Mouse (Mus musculus) neural tube, embryonic 14.5 days (tissue): ENCODE results near the gene Smox. TPM values are rescaled to one million over a fixed set of nuclear protein-coding genes. Genes with fewer than 3 reads are reported as not detected.

ENCODE experiments used
- ATAC-seq: fragments of 200-750 bp; cut with Nextera tagmentation; 2 replicates; pipeline ENCODE4 v1.8.0; 2017; ENCODE audit warnings: low read depth, mild to moderate bottlenecking, moderate TSS enrichment, moderate library complexity
- H3K27ac ChIP-seq: fragments of 300-500 bp; sonication (generic); 2 replicates; pipeline ENCODE4 v1.5.1; 2014; ENCODE audit warnings: low read depth, mild to moderate bottlenecking, control low read depth, low read length, moderate library complexity, mixed read lengths
- H3K27me3 ChIP-seq: fragments of 300-500 bp; sonication (generic); 2 replicates; pipeline ENCODE4 v1.6.1; 2014; ENCODE audit warnings: low read length; ENCODE audit not compliant: control insufficient read depth, insufficient read depth
- H3K36me3 ChIP-seq: fragments of 300-500 bp; sonication (generic); 2 replicates; pipeline ENCODE4 v1.6.1; 2014; ENCODE audit warnings: low read length, mixed read lengths; ENCODE audit not compliant: control insufficient read depth, insufficient read depth
- H3K4me1 ChIP-seq: fragments of 300-500 bp; sonication (generic); 2 replicates; pipeline ENCODE4 v1.6.1; 2014; ENCODE audit warnings: low read length; ENCODE audit not compliant: control insufficient read depth, insufficient read depth
- H3K4me2 ChIP-seq: fragments of 300-500 bp; sonication (generic); 2 replicates; pipeline ENCODE4 v1.6.1; 2014; ENCODE audit warnings: mild to moderate bottlenecking, low read depth, low read length, control low read depth
- H3K4me3 ChIP-seq: fragments of 300-500 bp; sonication (generic); 2 replicates; pipeline ENCODE4 v1.5.1; 2014; ENCODE audit warnings: low read depth, low read length, control low read depth, mixed read lengths
- H3K9ac ChIP-seq: fragments of 300-500 bp; sonication (generic); replicated peaks from 2 replicates; pipeline ENCODE4 v1.6.1; 2014; ENCODE audit warnings: low read depth, mild to moderate bottlenecking, control low read depth, low read length, mixed read lengths
- H3K9me3 ChIP-seq: fragments of 300-500 bp; sonication (generic); 2 replicates; pipeline ENCODE4 v1.6.1; 2016; ENCODE audit warnings: low read length; ENCODE audit not compliant: control insufficient read depth
- WGBS: fragments of 180-500 bp; shearing (Covaris S2); extraction: QIAGEN DNeasy Blood & Tissue Kit; methylation state at CpG from one replicate; pipeline ENCODE4 v1.1.7; 2014; 5-methylcytosine and 5-hydroxymethylcytosine counted together
- polyA plus RNA-seq: library from polyadenylated mRNA; unstranded; fragments of >200 nt; fragmentation: Nextera tagmentation; extraction: Ambion mirVana; gene quantifications from 2 replicates; pipeline ENCODE4 v1.2.1, GENCODE M21; 2014

The Smox gene
- polyA plus RNA-seq, 1 experiment from 2014 or later = 28.9 TPM

GRCm38 (mm10) chr2:131488870-131489269 lies 2.4 kb upstream of the Smox start:
- ATAC-seq = no peak
- no peak overlapping the region for H3K27ac ChIP-seq
- no peaks in the 10 kb centered on the region; the same call in 1 of the 2 replicates for H3K27me3 ChIP-seq
- H3K36me3 ChIP-seq = no peaks in the 10 kb centered on the region
- H3K4me1 ChIP-seq = peaks cover 13% of the 10 kb centered on the region
- H3K4me2 ChIP-seq = no peak overlapping the region
- H3K4me3 ChIP-seq = no peak overlapping the region
- H3K9me3 ChIP-seq = no peaks in the 10 kb centered on the region
- 88% methylated on average over 2 of the region's 2 CpGs for WGBS
- H3K9ac ChIP-seq = no peak overlapping the region

GRCm38 (mm10) chr2:131489591-131489990 lies 1.7 kb upstream of the Smox start:
- Histone ChIP-seq H3K27me3 (no peaks in the 10 kb centered on the region; the same call in 1 of the 2 replicates), H3K36me3 (no peaks in the 10 kb centered on the region), H3K4me3 (no peak overlapping the region), H3K27ac (no peak overlapping the region), H3K4me1 (peaks cover 14% of the 10 kb centered on the region), H3K9ac (no peak overlapping the region), H3K4me2 (no peak overlapping the region), H3K9me3 (no peaks in the 10 kb centered on the region)
- no peak for ATAC-seq
- WGBS = 53% methylated on average over 4 of the region's 4 CpGs

GRCm38 (mm10) chr2:131491707-131492595 lies 655 bp downstream of the Smox start:
- under 1% methylated on average over 92 of the region's 102 CpGs for WGBS
- ATAC-seq = peak; percentile 96
- H3K36me3 ChIP-seq = no peaks in the 10 kb centered on the region
- H3K9ac ChIP-seq = peak overlapping the region; percentile 98
- H3K4me2 ChIP-seq = peak overlapping the region; percentile 98
- H3K4me3 ChIP-seq = peak overlapping the region; percentile 95
- no peaks in the 10 kb centered on the region; the same call in 1 of the 2 replicates for H3K27me3 ChIP-seq
- peaks cover 14% of the 10 kb centered on the region for H3K4me1 ChIP-seq
- H3K27ac ChIP-seq = peak overlapping the region; percentile 44
- no peaks in the 10 kb centered on the region for H3K9me3 ChIP-seq

GRCm38 (mm10) chr2:131492596-131493139 lies 1.4 kb downstream of the Smox start:
- no peak for ATAC-seq
- Histone ChIP-seq H3K9ac (peak overlapping the region; percentile 98), H3K27ac (peak overlapping the region; percentile 44; the same call in 1 of the 2 replicates), H3K36me3 (no peaks in the 10 kb centered on the region), H3K4me2 (peak overlapping the region; percentile 98), H3K4me1 (peaks cover 14% of the 10 kb centered on the region), H3K9me3 (no peaks in the 10 kb centered on the region), H3K27me3 (no peaks in the 10 kb centered on the region; the same call in 1 of the 2 replicates), H3K4me3 (peak overlapping the region; percentile 95)
- WGBS = 7% methylated on average over 10 of the region's 10 CpGs

- no peak overlapping the region for H3K27ac ChIP-seq
- peak overlapping the region; percentile 95 for H3K4me3 ChIP-seq
- ATAC-seq = no peak
- no peaks in the 10 kb centered on the region for H3K9me3 ChIP-seq
- whole genome bisulfite sequencing = 53% methylated on average over 5 of the region's 5 CpGs
- H3K4me2 ChIP-seq = peak overlapping the region; percentile 98
- H3K36me3 ChIP-seq = no peaks in the 10 kb centered on the region
- peaks cover 14% of the 10 kb centered on the region for H3K4me1 ChIP-seq
- no peak overlapping the region; the same call in 1 of the 2 replicates for H3K9ac ChIP-seq
- H3K27me3 ChIP-seq = no peaks in the 10 kb centered on the region; the same call in 1 of the 2 replicates
These were observed 2.1 kb downstream of the Smox start for GRCm38 (mm10) chr2:131493446-131493845.

- peaks cover 14% of the 10 kb centered on the region for H3K4me1 ChIP-seq
- no peak overlapping the region for H3K4me3 ChIP-seq
- no peaks in the 10 kb centered on the region; the same call in 1 of the 2 replicates for H3K27me3 ChIP-seq
- H3K4me2 ChIP-seq = no peak overlapping the region
- H3K36me3 ChIP-seq = no peaks in the 10 kb centered on the region
- 72% methylated on average over 3 of the region's 3 CpGs for WGBS
- H3K9ac ChIP-seq = no peak overlapping the region
- no peak for ATAC-seq
- no peaks in the 10 kb centered on the region for H3K9me3 ChIP-seq
- no peak overlapping the region for H3K27ac ChIP-seq
These were observed 4.0 kb downstream of the Smox start for GRCm38 (mm10) chr2:131495256-131495655.

GRCm38 (mm10) chr2:131496125-131496820 lies 5.0 kb downstream of the Smox start:
- WGBS = 88% methylated on average over 5 of the region's 5 CpGs
- no peak overlapping the region for H3K27ac ChIP-seq
- no peak for ATAC-seq

GRCm38 (mm10) chr2:131497224-131497856 lies 6.0 kb downstream of the Smox start:
- Histone ChIP-seq H3K36me3 (no peaks in the 10 kb centered on the region), H3K27ac (no peak overlapping the region), H3K9me3 (no peaks in the 10 kb centered on the region), H3K9ac (no peak overlapping the region), H3K4me3 (no peak overlapping the region), H3K4me2 (no peak overlapping the region), H3K4me1 (peaks cover 14% of the 10 kb centered on the region), H3K27me3 (no peaks in the 10 kb centered on the region)
- WGBS = 93% methylated on average over 4 of the region's 4 CpGs
- no peak for ATAC-seq

More at GRCm38 (mm10) chr2:131496125-131496820, 5.0 kb downstream of the Smox start:
- no peaks in the 10 kb centered on the region; the same call in 1 of the 2 replicates for H3K27me3 ChIP-seq
- no peak overlapping the region for H3K4me2 ChIP-seq
- H3K9ac ChIP-seq = no peak overlapping the region
- H3K36me3 ChIP-seq = no peaks in the 10 kb centered on the region
- peaks cover 14% of the 10 kb centered on the region for H3K4me1 ChIP-seq
- no peaks in the 10 kb centered on the region for H3K9me3 ChIP-seq
- H3K4me3 ChIP-seq = no peak overlapping the region
